Mouse (Mus musculus) kidney, postnatal 0 days (tissue): ENCODE measurements around the gene Timp1. TPM values are rescaled to one million over a fixed set of nuclear protein-coding genes. Genes with fewer than 3 reads are reported as not detected.

Experiments used
- ATAC-seq: fragments of 200-750 bp; cut with Nextera tagmentation; replicated peaks from 2 replicates; pipeline ENCODE4 v1.8.0; 2017; ENCODE audit warnings: low read depth, moderate number of reproducible peaks, moderate TSS enrichment, moderate library complexity; ENCODE audit not compliant: low FRiP score
- DNase-seq: peaks from one replicate; pipeline ENCODE4 v3.0.0-alpha.2; 2016; ENCODE audit warnings: low spot score
- H3K27ac ChIP-seq: fragments of 300-500 bp; sonication (generic); 2 replicates; pipeline ENCODE4 v1.5.1; 2014; ENCODE audit warnings: mild to moderate bottlenecking
- H3K27me3 ChIP-seq: fragments of 300-500 bp; sonication (generic); 2 replicates; pipeline ENCODE4 v1.6.1; 2014; ENCODE audit warnings: low read length, mixed read lengths; ENCODE audit not compliant: insufficient read depth
- H3K36me3 ChIP-seq: fragments of 300-500 bp; sonication (generic); 2 replicates; pipeline ENCODE4 v1.6.1; 2014; ENCODE audit warnings: low read length, mixed read lengths; ENCODE audit not compliant: insufficient read depth
- H3K4me1 ChIP-seq: fragments of 300-500 bp; sonication (generic); replicated peaks from 2 replicates; pipeline ENCODE4 v1.6.1; 2014; ENCODE audit warnings: antibody characterized with exemption, low read length, mixed read lengths; ENCODE audit not compliant: insufficient read depth
- H3K4me2 ChIP-seq: fragments of 300-500 bp; sonication (generic); 2 replicates; pipeline ENCODE4 v1.6.1; 2014; ENCODE audit warnings: mild to moderate bottlenecking, low read length, moderate library complexity, mixed read lengths
- H3K4me3 ChIP-seq: fragments of 300-500 bp; sonication (generic); replicated peaks from 2 replicates; pipeline ENCODE4 v1.5.1; 2014; ENCODE audit warnings: low read depth, low read length
- H3K9ac ChIP-seq: fragments of 300-500 bp; sonication (generic); 2 replicates; pipeline ENCODE4 v1.6.1; 2014; ENCODE audit warnings: low read depth, low read length
- H3K9me3 ChIP-seq: fragments of 300-500 bp; sonication (generic); replicated peaks from 2 replicates; pipeline ENCODE4 v1.6.1; 2016; ENCODE audit warnings: low read length, inconsistent platforms, mixed read lengths
- CTCF ChIP-seq: IDR thresholded peaks from 2 replicates; pipeline ENCODE4 v1.5.1; 2016; ENCODE audit warnings: antibody characterized with exemption, low read depth, mild to moderate bottlenecking, moderate library complexity
- WGBS: fragments of 180-500 bp; shearing (Covaris S2); extraction: QIAGEN DNeasy Blood & Tissue Kit; methylation state at CpG from one replicate; pipeline ENCODE4 v1.1.7; 2014; 5-methylcytosine and 5-hydroxymethylcytosine counted together
- polyA plus RNA-seq: library from polyadenylated mRNA; unstranded; fragments of >200 nt; fragmentation: Nextera tagmentation; extraction: Ambion mirVana; gene quantifications from 2 replicates; pipeline ENCODE4 v1.2.1, GENCODE M21; 2015

Gene Timp1
- polyA plus RNA-seq, 1 experiment from 2014 or later = 17.2 TPM

GRCm38 (mm10) chrX:20861453-20862104 lies 8.4 kb upstream of the Timp1 start:
- Histone ChIP-seq H3K4me3 (no peak overlapping the region), H3K9me3 (no peaks in the 10 kb centered on the region), H3K27me3 (no peaks in the 10 kb centered on the region), H3K36me3 (no peaks in the 10 kb centered on the region), H3K4me1 (no peaks in the 10 kb centered on the region), H3K27ac (no peak overlapping the region), H3K9ac (no peak overlapping the region), H3K4me2 (no peak overlapping the region)
- DNase-seq = no peak
- ATAC-seq = peak; percentile 51
- 45% methylated on average over 5 of the region's 5 CpGs for WGBS
- TF ChIP-seq CTCF = no peak

DNA sequence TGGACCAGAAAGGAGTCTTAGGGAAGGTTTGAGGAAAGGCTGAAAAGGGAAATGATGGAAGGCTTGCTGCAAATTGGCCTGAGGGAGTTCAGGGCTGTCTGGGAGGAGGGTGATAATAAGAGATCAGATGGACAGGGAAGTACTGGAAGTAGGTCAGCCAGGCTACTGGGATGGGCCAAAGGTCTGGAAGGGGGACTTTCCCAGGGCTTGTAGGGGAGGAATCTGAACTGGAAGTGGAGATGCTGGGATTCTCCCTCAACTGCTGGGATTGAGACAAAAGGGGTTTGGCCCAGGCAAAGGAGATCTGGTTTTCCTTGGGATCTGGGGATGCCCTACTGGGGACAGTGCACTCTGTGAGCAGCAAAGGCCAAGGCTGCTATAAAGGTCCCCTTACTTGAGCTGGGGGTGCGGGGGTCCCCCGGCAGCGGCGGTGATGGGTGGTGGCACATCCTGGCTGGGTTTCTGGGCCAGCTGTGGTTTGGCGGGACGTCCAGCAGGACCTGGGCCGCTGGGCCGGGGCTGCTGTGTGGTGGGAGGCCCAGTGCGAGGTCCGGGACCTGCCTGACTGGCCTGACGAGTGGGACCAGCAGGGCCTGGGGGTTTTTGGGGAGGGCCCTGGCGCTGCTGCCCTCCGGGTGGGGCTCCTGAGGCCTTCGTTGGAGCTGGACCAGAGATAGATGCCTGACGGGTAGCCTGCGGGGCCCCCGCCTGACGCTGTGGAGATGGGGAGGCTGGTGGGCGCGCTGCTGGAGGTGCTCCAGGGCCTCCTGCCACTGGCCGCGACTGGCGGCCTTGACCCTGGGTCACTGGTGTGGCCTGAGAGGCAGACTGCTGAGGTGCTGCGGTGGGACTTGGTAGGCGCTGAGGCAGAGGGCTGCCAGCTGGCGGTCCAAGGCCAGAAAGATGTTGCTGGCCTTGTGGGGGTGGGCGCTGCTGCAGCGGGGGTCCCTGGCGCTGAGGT lies 7.6 kb upstream of the Timp1 start:
- no peak for DNase-seq
- no peak for TF ChIP-seq CTCF

DNA sequence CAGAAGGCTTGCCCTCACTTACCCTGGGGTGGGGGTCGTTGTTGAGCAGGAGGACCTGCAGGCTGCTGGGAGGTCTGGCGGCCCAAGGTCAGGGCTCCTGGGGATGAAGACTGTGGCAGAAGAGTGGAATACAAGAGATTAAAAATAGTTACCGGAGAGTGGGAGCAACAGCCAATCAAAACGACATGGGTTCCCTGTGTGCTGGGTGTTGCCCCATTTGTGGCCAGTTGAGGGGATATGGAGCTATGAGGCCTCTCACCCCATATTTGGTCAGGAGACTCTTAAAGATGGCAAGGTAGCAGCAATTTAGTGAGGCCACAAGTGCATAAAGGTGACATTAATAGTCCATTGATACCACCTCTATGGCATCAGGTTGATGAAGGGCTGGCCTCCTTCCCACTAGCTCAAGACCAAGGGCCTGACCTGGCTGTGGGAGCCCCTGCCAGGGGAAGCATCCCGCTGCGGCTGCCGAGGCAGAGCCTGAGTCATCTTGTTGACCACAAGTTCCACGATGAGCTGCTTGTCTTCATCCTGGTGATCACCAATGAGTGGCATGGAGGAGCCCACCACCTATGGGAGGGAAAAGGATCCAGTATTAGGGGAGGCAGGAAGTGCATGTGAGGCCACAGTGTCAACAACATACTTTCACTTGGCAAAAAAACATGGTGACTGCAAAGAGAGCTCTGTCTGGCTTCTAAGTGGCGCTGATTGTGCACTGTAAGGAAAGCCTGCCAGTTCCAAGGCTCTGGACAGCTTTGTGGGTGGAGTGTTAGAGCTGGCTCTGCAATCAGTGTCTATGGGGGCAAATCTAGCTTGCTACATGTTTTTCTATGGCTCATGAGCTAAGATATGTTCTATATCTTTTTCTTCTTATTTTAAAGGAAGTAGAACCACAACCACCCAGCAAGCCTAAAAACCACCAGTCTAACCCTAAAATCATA lies 6.5 kb upstream of the Timp1 start:
- WGBS = 78% methylated on average over 9 of the region's 9 CpGs
- DNase-seq (no peak), ATAC-seq (no peak)
- Histone ChIP-seq H3K27ac (no peak overlapping the region), H3K9me3 (no peaks in the 10 kb centered on the region), H3K27me3 (no peaks in the 10 kb centered on the region), H3K4me3 (no peak overlapping the region), H3K9ac (no peak overlapping the region), H3K4me2 (no peak overlapping the region), H3K4me1 (no peaks in the 10 kb centered on the region), H3K36me3 (no peaks in the 10 kb centered on the region)
- no peak for TF ChIP-seq CTCF

More for the DNA sequence above, 7.6 kb upstream of the Timp1 start:
- Histone ChIP-seq H3K4me3 (no peak overlapping the region), H3K9me3 (no peaks in the 10 kb centered on the region), H3K36me3 (no peaks in the 10 kb centered on the region), H3K4me2 (no peak overlapping the region), H3K4me1 (no peaks in the 10 kb centered on the region), H3K27ac (no peak overlapping the region), H3K9ac (no peak overlapping the region), H3K27me3 (no peaks in the 10 kb centered on the region)
- 38% methylated on average over 28 of the region's 29 CpGs for WGBS
- peak; percentile 44 for ATAC-seq

DNA sequence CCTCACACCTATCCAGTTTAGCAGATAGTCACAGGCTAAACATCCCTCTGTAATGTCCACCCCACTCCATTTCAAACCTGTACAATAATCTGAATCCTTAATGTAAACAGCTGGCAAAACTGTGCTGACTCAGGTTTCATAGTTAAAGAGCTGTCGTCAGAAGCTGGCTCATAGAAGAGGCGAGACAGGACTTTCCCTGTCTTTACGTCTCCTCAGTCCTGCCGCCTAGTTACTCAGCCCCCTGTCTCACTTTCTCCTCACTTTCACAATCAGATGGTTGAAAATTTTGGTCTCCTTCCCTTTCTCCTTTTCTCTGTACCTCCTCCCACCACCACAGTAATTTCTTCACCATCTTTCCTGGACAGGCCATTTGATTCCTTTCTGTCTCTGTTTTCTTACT lies 1.9 kb upstream of the Timp1 start:
- H3K27ac ChIP-seq = no peak overlapping the region
- no peak overlapping the region for H3K9ac ChIP-seq
- no peaks in the 10 kb centered on the region for H3K4me1 ChIP-seq
- no peak overlapping the region for H3K4me2 ChIP-seq
- no peak for TF ChIP-seq CTCF
- no peak overlapping the region for H3K4me3 ChIP-seq
- 54% methylated on average over 4 of the region's 4 CpGs for WGBS
- no peaks in the 10 kb centered on the region for H3K27me3 ChIP-seq
- H3K9me3 ChIP-seq = no peaks in the 10 kb centered on the region
- DNase-seq (no peak), ATAC-seq (no peak)
- no peaks in the 10 kb centered on the region for H3K36me3 ChIP-seq

DNA sequence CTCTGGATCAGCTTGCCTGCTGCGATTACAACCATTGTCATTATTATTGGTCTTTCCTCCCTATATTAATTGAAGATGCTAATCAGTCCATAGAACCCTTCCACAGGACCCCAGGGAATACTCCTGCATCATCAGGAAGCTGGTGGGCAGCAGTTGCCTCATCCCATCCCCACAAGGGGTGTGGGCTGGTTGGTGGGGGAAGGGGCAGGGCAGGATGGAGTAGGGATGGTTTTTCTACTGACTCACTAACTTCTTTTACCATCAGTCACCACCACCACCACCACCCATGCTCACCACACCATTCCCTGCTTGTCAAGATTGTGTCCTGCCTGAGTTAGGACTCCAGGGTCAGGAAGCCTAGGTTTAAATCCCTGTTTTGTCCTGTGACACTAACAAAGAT lies 763 bp upstream of the Timp1 start:
- Histone ChIP-seq H3K27ac (no peak overlapping the region), H3K4me1 (no peaks in the 10 kb centered on the region), H3K9me3 (no peaks in the 10 kb centered on the region), H3K27me3 (no peaks in the 10 kb centered on the region), H3K9ac (no peak overlapping the region), H3K36me3 (no peaks in the 10 kb centered on the region), H3K4me2 (no peak overlapping the region), H3K4me3 (no peak overlapping the region)
- WGBS = 78% methylated on average over 1 of the region's 1 CpGs
- no peak for ATAC-seq
- no peak for TF ChIP-seq CTCF
- DNase-seq = no peak
